Mouse (Mus musculus) bone marrow macrophage, adult 2 months (primary cell): Measurements from ENCODE around the gene Wbp2.

Experiments used
- CTCF ChIP-seq: IDR thresholded peaks from 2 replicates; pipeline ENCODE4 v1.5.1; 2012; ENCODE audit warnings: low read depth, mild to moderate bottlenecking, low read length, moderate library complexity
- POLR2A ChIP-seq: IDR thresholded peaks from 2 replicates; pipeline ENCODE4 v1.6.1; 2012; ENCODE audit warnings: mild to moderate bottlenecking, low read depth, low read length, borderline replicate concordance

DNA sequence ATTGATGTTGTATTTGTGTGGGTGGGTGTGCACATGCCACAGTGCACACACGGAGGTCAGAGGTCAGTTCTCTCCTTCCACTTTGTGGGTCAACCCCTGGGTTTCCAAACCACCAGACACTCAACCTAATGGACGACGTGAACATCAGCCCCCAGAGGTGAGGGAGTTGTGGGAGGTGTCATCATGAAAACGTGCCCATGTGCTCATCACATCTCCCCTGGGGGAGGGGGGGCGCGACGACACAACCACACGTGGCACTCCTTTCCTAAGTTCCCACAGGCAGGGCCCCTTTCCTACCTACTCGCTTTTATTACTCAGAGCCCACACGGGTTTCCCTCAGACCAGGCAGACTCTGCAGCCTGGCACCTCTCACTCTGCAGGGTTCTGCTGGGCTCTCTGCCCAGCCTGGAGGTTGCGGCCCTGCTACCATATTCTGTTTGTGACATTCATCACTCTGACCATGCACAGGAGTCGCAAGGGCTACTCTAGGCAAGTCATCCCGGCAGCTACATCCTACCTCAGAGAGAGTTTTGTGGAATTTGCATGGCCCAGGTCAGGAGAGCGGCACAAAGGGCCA lies 3.6 kb downstream of the Wbp2 start:
- TF ChIP-seq CTCF (no peak), POLR2A (no peak)
